Mouse (Mus musculus) C2C12 (cell line): ENCODE measurements around the gene Gja3. TPM values are rescaled to one million over a fixed set of nuclear protein-coding genes. Genes with fewer than 3 reads are reported as not detected.

ENCODE experiments used
- H3K27me3 ChIP-seq: one replicate; pipeline ENCODE4 v1.6.1; 2011; ENCODE audit not compliant: control insufficient read depth, insufficient read depth, insufficient read length
- H3K36me3 ChIP-seq: one replicate; pipeline ENCODE4 v1.6.1; 2011; ENCODE audit not compliant: control insufficient read depth, insufficient read depth
- H3K4me3 ChIP-seq: one replicate; pipeline ENCODE4 v1.5.1; 2011; ENCODE audit warnings: mild to moderate bottlenecking, control low read depth; ENCODE audit not compliant: poor library complexity, insufficient read depth, severe bottlenecking
- H3K79me2 ChIP-seq: one replicate; pipeline ENCODE4 v1.6.1; 2011; ENCODE audit not compliant: control insufficient read depth, insufficient read depth
- H3K79me3 ChIP-seq: one replicate; pipeline ENCODE4 v1.6.1; 2011; ENCODE audit warnings: low read depth, control low read depth
- H3ac ChIP-seq: one replicate; pipeline ENCODE3; 2011; ENCODE audit warnings: low read depth; ENCODE audit not compliant: control insufficient read depth, insufficient read length
- CEBPB ChIP-seq: IDR thresholded peaks from one replicate; pipeline ENCODE4 v1.6.1; 2011; ENCODE audit warnings: low read depth, mild to moderate bottlenecking, control low read depth, moderate library complexity
- CTCF ChIP-seq: IDR thresholded peaks from one replicate; pipeline ENCODE4 v1.5.1; 2011; ENCODE audit not compliant: control insufficient read depth, insufficient read depth, insufficient read length
- FOSL1 ChIP-seq: IDR thresholded peaks from one replicate; pipeline ENCODE4 v1.8.0; 2011; ENCODE audit warnings: mild to moderate bottlenecking, low read length; ENCODE audit not compliant: poor library complexity, insufficient read depth, severe bottlenecking
- MAX ChIP-seq: IDR thresholded peaks from one replicate; pipeline ENCODE4 v1.6.1; 2011; ENCODE audit warnings: mild to moderate bottlenecking, control low read depth
- MYOD1 ChIP-seq: IDR thresholded peaks from one replicate; pipeline ENCODE4 v1.6.1; 2011; ENCODE audit warnings: low read depth; ENCODE audit not compliant: control insufficient read depth, insufficient read length
- MYOG ChIP-seq: IDR thresholded peaks from one replicate; pipeline ENCODE4 v1.6.1; 2011; ENCODE audit not compliant: control insufficient read depth, insufficient read length; ENCODE audit errors: extremely low read depth
- USF1 ChIP-seq: IDR thresholded peaks from one replicate; pipeline ENCODE4 v1.6.1; 2011; ENCODE audit warnings: low read depth, mild to moderate bottlenecking, control low read depth, moderate library complexity
- long read RNA-seq, 2 experiments: library from polyadenylated mRNA; unstranded; transcript quantifications; one replicate each; pipeline ENCODE4 v2.0.0; 2019 to 2020
- polyA plus RNA-seq: library from polyadenylated mRNA; unstranded; fragments of >200 nt; fragmentation: generic; extraction: Trizol; gene quantifications from one replicate; pipeline ENCODE4 v1.2.1, GENCODE M21; 2012; ENCODE audit warnings: missing spikeins

Gene Gja3
- polyA plus RNA-seq: 7.1 TPM
- long read RNA-seq, experiment 1: 0 reads
- long read RNA-seq, experiment 2, transcript Gja3-202 (2 exons, 284 nt): major isoform, 26 of 29 reads
- long read RNA-seq, experiment 2, partial matches to known transcripts: 0 of 29 reads
- long read RNA-seq, experiment 2, other reads (novel, unspliced or antisense): 2 of 29 reads

DNA sequence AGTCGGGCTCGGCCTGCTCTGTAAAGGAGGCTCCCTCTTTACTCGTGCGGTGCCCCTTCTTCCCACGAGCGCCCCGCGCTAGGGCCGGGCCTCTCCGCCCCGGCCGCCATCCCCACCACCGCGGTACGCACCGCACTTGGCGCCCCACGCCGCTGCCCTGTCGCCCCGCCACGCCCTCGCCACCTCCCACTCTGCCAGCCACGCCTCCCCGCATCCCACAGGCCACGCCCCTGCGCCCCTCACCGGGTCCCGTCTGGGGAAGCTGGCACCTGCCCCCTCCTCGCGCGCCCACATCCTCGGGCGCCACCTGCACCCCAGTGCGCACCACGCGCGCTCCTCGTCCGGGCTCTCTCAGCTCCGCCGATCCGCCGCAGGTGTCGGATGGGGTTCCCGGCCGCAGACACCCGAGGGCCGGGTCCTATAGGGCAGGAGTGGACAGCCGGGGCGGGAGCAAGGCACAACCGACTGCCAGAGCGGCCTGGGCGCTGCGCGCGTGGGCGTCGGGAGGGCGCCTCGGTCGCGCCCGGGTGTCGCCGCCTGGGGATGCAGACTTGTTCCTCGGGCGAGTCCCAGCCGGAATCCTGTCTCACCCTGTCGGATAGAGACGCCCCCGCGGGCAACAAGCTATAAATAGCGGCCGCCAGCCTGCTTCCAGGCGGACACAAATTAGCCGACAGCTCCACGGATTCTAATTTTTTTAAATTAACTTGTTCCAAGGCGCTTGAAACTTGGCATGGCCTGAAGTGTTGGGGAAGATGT is at the start of gene Gja3:
Gja3 (minus strand) TSS at position 538 of the 759 bp plus-strand sequence.
- no peak within 1 kb of the TSS for H3ac ChIP-seq
- TF ChIP-seq USF1 (no peak), MAX (no peak), FOSL1 (no peak), MYOG (no peak), CTCF (no peak), CEBPB (no peak), MYOD1 (no peak)
- no peaks in the 10 kb centered on the region for H3K79me2 ChIP-seq
- no peaks in the 10 kb centered on the region for H3K36me3 ChIP-seq
- H3K79me3 ChIP-seq: no peaks in the 10 kb centered on the region
- H3K27me3 ChIP-seq: peaks cover 6% of the 10 kb centered on the region
- H3K4me3 ChIP-seq: no peak within 1 kb of the TSS

DNA sequence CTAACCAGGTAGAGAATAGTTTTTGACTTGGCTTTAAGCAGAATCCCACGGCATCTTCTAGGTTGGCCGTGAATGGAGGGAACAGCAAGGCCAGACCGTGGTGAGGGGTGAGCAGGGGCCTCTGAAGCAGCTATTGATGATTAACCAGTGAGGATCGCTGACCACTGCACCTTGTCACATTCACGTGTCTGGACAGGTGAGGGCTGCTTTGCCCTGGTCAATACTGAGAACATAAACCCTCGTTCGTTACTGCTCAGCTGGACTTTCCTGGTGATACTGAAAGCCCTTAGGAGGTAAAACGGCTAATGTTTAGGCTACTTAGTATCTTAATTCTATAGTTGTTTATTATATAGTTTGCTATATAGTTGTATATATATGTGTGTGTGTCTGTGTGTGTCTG is 49.2 kb upstream of the Gja3 start:
- Histone ChIP-seq H3K36me3 (no peaks in the 10 kb centered on the region), H3K79me2 (no peaks in the 10 kb centered on the region), H3ac (no peak overlapping the region), H3K27me3 (peaks cover 44% of the 10 kb centered on the region), H3K4me3 (no peak overlapping the region), H3K79me3 (no peaks in the 10 kb centered on the region)
- TF ChIP-seq FOSL1: no peak
- TF ChIP-seq MAX: no peak
- TF ChIP-seq CTCF: no peak
- no peak for TF ChIP-seq MYOG
- no peak for TF ChIP-seq MYOD1
- no peak for TF ChIP-seq CEBPB

DNA sequence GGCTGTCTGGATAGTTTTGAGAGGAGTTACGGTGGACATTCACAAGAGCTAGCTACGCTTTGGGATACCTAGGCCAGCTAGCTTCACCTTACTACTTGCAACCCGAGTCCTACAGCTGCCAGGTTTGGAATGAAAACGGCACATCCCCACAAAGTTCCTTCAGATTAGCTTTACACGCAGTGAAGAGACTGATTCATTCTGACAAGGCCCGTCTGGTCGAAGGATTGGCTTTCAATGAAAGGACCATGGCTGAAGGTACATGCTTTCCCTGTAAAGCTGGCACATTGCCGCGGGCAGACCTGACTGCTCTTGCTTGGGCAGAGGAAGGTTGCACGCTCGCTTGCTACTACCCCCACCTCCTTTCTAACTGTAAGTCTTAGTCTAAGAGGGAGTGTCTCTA is 47.8 kb upstream of the Gja3 start:
- no peaks in the 10 kb centered on the region for H3K79me2 ChIP-seq
- H3K4me3 ChIP-seq: no peak overlapping the region
- no peaks in the 10 kb centered on the region for H3K36me3 ChIP-seq
- H3K27me3 ChIP-seq: peaks cover 47% of the 10 kb centered on the region
- TF ChIP-seq FOSL1: no peak
- TF ChIP-seq CEBPB: no peak
- TF ChIP-seq USF1: no peak
- no peak for TF ChIP-seq CTCF
- no peak for TF ChIP-seq MYOG
- TF ChIP-seq MAX: no peak
- no peak for TF ChIP-seq MYOD1
- H3ac ChIP-seq: no peak overlapping the region
- no peaks in the 10 kb centered on the region for H3K79me3 ChIP-seq

DNA sequence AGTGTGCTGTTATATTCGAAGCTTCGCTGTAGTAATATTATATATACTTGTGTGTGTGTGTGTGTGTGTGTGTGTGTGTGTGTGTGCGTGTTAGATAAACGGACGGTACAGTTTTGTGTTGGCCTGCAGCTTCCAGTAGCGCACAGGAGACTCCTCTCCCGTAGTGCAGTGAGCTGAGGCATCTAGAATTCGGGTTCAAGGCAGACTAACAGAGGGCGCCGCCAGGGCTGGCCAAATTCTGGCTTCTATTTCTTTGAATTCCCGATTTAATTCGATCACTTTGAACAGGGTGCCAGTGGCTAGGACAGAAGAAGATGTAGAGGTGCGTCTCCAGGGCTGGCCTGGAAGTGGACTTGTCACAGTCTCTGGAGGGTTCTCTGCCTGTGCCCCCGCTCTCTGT is 47.2 kb upstream of the Gja3 start:
- TF ChIP-seq FOSL1 (no peak), MYOD1 (no peak), USF1 (no peak), MYOG (no peak), CEBPB (no peak), CTCF (no peak), MAX (no peak)
- Histone ChIP-seq H3K27me3 (peaks cover 47% of the 10 kb centered on the region), H3K79me3 (no peaks in the 10 kb centered on the region)

GRCm38 (mm10) chr14:57104106-57105023 is 46.5 kb upstream of the Gja3 start, which contains the start of gene Gjb2:
Gene Gjb2 (minus strand): TSS chr14:57104702.
- Histone ChIP-seq H3K27me3 (peaks cover 47% of the 10 kb centered on the region), H3K4me3 (no peak within 1 kb of the TSS), H3ac (no peak within 1 kb of the TSS), H3K79me2 (no peaks in the 10 kb centered on the region), H3K79me3 (no peaks in the 10 kb centered on the region), H3K36me3 (no peaks in the 10 kb centered on the region)
- TF ChIP-seq MYOD1: no peak
- TF ChIP-seq CTCF: no peak
- TF ChIP-seq USF1: no peak
- no peak for TF ChIP-seq CEBPB
- TF ChIP-seq FOSL1: no peak
- TF ChIP-seq MYOG: no peak

More for the DNA sequence above, 47.2 kb upstream of the Gja3 start:
- no peak overlapping the region for H3ac ChIP-seq
- no peaks in the 10 kb centered on the region for H3K36me3 ChIP-seq
- no peaks in the 10 kb centered on the region for H3K79me2 ChIP-seq
- H3K4me3 ChIP-seq: no peak overlapping the region
